Mouse (Mus musculus) right cerebral cortex, postnatal 4 days (tissue): ENCODE results near the gene Col26a1.

Source experiments
- DNase-seq: peaks from one replicate; pipeline ENCODE4 v3.0.0-alpha.2; 2022

Gene Col26a1

DNA sequence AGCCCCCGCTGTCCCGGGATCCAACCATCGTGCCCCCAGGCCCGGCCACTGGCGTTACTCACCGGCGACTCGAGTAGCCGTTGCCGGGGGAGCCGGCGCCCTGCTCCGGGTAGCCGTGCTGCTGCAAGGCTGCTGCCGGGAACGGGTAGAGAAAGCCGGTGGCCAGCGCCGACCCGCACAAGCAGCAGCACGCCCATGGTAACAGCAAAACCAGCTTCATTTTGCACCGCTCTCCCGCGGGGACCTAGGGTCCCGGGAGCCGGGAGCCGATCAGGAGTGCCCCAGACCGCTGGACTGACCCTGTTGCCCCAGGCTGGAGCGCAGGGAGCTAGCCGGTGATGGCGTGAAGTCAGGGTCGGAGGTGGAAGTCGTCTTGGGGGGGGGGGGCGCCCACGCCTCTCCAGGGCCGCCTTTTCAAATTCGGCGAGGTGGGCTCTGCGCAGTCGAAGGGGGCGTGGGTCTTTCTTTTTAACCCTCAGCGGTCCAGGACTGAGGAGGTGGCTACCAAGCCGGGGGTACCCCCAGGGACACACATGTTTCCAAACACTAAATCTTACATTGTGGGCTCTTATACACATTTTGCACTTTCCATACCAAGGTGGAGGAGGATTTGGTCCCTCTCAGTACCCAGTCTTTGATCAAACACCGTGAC, at the start of gene Col26a1:
Col26a1 (minus strand) TSS at position 422 of the 652 bp plus-strand sequence.
- peak; percentile 46 for DNase-seq

DNA sequence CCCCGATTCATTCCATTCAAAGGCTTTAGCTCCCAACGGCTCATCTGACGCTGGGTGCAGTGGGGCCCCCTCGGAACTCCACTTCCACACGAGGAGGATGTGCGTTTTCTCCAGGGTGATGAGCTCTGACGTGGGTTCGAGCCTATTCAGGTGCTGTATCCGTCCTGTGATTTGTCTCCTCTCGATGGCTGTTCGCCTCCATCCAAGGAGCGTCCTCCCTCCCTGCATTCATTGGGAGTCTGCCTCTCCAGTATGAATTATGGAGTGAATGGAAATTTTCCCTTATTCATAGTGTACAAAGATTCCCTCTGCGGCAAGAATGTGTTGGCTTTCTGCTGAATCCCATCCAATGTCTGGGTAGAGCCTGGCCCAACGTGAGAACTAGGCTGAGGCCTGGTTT, 48.9 kb upstream of the Col26a1 start:
- DNase-seq: no peak

DNA sequence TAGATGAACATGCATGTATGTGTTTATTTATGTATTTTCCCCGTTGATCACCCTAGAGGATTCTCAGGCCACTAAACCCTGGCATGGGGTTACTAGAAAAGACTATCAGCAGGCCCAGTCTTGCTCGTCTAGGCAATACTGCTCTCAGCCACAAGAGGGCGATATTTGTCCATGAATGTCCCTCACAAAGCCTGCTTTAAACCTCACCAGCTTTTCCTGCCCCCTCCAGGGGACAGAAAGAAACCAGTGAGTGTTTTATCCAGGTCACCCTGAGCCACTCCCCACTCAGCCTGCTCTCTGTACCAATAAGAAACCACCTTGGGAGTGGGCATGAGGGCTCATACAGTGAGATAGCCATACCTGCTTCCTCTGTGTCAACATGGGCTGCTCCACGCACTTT, 46.1 kb upstream of the Col26a1 start:
- DNase-seq: peak; percentile 89

DNA sequence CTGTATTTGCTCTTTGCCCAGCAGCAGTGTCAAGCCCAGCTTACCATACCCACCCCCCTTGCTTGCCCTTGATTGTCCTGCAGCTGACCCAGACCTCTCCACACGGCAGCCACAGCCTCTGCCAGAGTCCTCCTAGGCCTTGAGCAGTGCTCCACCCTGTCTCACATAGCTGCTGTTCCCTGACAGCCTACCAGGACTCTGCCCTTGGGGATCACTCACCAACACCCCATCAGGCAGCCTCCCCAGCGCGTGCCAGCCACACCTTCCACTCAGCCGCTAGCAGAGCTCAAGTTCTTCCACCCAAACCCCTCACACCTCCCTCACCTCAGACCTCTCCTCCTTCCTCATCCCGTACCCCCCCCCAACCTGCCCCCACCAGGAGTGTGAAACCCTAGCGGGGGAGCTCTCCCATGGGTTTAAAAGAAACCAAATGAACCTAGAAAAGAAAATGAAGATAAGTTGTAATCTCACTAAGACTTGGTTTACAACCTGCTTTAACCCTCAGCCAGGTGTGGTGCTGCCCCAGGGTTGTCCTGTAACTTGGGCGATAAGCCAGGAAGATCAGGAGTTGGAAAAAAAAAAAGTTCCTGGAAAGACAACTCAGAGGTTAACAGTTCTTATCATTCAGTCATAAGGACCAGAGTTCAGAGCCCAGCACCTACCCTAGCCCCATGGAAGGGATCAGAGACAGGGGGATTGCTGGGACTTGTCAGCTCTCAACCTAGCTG, 40.9 kb upstream of the Col26a1 start:
- no peak for DNase-seq

DNA sequence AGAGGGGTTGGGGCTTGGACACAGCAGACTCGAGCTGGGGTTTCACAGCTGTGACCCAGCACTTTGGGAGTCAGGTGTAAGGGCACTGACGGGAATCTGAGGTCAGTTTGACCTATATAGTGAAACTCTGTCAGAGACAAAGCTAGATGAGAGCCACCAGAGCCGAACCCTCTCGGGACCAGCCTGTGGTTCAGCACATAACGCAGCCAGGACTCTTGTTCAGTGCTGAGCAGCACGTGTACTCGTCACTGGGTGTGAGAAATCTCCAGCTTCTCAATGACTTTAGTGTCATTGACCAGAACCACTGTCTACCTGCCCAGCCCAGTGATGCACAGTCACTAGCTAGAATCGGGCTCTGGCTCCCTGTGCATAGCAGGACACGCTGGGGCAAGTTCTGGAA, 39.8 kb upstream of the Col26a1 start:
- no peak for DNase-seq

DNA sequence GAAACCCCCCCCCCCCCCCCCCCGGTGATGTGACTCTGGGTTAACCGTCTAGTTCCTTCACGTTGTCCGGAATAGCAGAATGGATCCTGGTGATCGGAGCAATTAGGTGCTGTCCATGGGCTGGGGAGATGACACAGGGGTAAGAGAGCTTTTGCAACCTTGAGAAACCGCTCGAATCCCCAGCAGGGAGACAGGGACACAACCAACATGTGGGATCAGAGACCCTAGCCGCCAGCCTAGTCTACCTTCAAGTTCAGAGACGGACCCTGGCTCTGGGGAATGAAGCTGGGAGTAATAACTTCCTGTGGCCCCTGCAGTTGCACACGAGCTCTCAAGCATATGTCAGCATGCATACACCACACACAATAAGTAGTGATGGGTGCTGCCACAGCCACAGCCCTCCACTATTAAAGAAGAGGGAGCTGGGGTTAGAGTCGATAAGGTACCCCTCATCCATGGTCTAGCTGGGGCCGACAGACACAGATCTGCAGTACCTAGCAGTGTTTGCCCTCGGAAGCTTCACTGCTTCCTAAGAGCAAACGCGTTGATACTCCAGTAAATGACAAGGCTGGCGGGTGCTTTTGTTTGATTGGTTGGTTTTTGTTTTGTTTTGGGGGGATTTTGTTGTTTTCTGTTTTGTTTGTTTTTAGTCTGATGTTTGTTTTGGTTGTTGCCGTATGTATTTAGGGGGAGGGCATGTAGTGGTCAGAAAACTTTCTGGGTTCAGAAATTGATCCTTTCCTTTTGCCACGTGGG, 36.7 kb upstream of the Col26a1 start:
- peak; percentile 29 for DNase-seq

DNA sequence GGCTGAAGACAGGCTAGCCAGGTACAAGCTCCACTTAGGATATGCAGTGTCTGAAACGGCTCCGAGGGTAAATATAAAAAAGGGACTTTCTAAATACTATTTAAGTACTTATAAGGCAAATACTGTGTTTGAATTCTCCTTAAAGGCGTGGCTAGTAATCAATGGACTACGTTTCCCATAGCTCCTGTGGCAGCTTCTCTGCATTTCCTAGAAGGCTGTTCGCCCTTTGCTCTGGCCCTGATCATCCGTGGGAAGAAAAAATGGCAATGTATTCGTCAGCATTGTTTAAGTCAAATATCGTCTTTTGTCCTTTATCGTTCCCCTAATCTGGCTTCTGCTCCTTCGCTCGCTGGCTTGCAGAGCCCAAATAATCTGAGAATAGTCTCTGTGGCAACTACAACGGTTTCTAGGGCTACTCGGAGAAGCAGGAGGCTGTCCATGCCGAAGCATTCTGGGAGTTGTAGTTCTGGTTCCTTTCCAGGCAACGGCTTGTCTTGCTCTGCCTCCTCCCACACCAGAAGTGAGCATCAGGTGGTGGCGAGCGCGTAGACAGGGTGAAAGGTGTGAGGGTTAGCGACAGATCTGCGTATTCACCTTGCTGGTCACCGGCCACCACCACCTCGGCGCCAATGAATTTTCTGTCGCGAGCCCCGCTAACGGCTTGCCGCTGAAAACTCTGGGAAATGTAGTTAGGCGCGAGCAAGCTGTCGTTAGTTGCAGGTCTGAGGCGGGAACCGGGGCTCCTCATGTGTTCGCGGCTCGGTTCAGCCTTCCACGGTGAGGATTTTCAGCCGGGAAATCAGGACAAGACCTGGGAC, 35.9 kb upstream of the Col26a1 start:
- peak; percentile 71 for DNase-seq

DNA sequence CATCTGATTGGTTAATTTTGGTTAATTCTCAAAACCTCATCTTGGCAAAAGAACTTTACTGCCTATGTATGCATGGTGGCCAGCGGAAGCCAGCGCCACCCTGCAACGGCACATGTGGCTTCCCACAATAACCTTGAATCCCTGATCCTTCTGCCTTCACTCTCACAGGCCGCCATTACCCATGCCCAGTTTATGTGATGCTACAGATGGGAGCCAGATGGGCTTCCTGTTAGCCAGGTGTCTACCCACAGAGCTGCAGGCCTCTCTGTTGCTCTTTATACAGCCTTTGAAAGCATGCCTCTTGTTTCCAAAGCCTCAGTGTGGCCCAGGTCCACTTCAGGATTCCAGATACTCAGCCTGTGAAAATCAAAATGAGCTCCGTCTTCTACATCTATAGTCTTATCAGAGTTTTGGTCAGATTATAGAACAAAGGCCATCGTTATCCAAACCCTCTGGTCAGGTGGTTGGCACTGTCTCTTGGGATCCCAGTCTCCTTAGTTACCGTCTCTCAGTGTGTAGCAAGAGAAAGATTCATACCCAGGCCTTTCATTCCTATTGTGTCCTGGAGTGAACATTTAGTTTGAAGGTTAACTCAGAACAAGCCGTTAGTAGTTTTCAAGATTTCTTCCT, 34.7 kb upstream of the Col26a1 start:
- DNase-seq: no peak

DNA sequence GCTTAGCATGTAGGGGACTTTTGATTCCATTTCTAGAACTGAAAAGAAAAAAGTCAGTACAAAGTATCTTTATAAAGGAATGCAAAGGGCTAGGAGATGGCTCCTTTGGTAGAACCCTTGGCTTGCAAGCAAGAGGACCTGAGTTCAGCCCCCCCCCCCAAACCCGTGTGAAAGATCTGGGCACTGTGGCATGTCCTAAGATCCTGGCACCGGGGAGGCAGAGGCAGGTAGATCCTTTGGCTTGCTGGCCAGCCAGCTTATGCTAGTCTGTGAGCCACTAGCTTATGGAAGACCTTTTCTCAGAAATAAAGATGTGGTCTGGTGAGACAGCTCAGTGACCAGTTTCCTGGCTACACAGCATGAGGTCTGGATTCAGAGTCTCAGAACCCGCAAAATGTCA, 31.2 kb upstream of the Col26a1 start:
- no peak for DNase-seq

DNA sequence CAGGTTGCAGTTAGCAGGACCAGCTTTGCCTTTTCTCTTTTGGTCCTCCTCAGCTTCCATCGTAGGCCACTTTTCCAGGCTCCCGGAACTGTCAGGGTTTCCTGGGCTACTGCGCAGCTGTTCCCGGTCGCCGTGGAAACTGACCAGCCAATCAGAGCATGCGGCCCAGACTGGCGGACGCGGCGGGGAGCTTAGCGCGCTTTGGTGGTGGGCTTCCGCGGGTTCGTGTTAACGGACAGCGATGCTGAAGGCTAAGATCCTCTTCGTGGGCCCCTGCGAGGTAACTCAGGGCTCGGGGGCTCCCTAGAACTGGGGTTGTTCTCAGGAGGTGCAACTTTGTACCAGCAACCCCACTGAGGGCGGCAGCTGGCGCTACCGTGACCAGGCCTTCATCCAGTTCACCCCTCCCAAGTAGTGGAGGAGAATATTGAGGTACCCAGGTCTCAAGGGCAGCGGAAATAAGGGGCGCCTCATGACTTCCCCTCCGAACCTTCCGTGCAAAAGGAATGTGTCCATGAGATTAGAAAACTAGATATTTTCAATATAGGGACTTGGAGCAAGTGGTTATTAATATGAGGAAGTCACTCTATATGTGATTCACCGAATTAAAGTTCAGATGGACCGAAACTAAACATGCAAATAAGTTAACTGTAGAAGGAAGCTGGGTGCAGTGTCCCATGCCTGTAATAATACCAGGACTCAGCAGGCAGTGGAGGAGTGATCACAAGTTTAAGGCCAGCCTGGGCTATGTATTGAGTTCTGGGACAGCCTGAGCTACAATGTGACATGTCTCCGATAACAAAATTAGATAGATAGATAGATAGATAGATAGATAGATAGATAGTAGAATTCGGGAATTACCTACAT, 25.2 kb upstream of the Col26a1 start, which contains the start of gene Ift22:
Ift22 (plus strand) TSS at position 160 of the 867 bp plus-strand sequence.
- peak; percentile 90 for DNase-seq

DNA sequence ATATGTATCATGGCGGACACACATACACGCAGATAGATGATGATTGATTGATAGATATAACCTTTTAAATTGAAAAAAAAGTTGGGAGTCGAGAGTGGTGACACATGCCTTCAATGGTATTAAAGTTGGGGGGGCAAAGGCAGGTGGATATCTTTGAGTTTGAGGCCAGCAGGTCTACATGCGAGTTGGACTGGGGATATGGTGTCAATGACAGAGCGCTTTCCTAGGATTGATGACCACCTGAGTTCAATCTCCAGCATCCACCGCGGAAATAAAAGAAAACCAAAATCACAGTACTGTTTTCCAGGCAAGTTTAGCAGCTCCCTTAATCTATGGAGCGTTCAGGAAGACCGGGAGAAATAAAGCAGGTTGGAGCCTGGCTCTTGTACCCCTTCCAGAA, 24.6 kb upstream of the Col26a1 start:
- DNase-seq: no peak

DNA sequence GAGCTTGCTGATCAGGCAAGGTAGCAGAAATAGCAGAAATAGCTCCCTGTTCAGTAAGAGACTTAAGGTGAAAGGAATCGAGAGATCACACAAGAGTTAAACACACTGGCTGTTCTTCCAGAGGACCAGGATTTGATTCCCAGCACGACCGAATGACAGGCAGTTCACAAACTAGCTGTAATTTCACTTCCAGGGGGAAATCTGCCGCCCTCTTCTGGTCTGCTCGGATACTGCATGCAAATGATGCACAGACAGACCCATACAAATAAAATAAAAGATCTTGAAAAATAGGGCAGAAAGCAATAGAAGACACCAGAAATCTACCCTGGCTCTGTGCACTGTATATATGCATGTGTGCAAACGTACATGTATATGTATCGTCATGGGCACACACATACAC, 22.6 kb upstream of the Col26a1 start:
- DNase-seq: peak; percentile 32

DNA sequence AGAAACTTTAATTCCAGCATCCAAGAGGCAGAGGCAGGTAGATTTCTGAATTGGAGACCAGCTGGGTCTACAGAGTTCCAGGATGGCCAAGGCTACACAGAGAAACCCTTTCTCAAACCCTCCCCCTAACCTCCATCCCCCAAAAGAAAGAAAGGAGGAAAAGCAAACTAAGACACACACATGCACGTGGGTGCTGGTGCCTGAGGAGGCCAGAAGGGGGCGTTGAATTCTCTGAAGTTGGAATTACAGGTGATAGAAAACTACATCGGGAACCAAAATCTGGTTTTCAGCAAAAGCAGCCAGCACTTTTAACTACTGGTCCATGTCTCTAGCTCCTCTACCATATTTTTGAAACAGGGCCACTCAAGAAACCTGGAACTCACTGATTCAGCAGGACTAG, 21.6 kb upstream of the Col26a1 start:
- no peak for DNase-seq

DNA sequence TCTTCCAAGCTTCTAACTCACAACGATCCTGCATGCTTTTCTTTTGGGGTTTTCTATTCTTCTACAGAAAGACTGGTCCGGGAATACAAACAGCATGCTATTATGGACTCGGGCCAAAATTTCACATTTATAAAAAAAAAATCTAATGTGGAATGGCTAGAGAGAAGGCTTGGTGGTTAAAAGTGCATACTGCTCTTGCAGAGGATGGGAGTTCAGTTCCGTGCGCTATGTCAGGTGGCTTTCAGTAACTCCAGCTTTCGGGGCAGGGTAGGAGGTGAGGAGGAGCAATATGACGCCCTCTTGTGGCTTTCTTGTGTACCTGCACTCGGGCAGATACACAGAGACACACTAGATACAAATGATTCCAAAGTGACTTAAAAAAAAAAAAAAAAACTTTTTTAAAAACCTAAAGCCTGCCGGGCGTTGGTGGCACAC, 12.5 kb upstream of the Col26a1 start:
- DNase-seq: no peak

DNA sequence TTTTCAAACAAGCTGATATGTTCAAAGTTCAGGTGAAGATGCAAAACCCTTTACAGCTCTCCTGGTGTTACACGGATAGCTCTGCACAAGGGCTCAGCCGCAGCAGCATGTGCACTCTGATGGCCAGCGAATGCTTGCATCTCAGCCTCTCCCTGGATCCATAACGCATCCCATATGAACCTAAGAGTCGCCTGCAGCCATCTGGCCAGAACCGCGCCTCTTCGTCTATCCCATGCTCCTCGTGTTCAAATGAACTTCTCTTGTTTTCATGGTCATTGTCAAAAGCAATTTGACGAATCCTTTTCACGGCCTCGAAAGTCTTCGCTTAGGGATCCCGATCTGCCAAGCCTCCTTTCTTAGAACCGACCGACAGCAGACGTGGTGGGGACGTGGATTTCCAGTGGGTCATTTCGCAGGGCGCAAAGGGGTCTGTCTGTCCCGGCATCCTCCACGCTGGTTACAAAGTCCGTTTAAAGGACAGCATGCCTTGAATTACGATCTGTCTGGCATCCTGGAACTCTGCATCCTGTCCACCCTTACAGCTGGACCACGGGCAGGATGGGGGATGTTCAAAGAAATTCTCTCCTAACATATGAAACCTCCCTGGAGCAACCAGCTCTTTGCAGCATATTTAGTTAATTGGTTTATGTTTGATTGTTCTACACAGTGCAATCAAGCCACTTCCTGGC, 12.0 kb upstream of the Col26a1 start:
- no peak for DNase-seq

DNA sequence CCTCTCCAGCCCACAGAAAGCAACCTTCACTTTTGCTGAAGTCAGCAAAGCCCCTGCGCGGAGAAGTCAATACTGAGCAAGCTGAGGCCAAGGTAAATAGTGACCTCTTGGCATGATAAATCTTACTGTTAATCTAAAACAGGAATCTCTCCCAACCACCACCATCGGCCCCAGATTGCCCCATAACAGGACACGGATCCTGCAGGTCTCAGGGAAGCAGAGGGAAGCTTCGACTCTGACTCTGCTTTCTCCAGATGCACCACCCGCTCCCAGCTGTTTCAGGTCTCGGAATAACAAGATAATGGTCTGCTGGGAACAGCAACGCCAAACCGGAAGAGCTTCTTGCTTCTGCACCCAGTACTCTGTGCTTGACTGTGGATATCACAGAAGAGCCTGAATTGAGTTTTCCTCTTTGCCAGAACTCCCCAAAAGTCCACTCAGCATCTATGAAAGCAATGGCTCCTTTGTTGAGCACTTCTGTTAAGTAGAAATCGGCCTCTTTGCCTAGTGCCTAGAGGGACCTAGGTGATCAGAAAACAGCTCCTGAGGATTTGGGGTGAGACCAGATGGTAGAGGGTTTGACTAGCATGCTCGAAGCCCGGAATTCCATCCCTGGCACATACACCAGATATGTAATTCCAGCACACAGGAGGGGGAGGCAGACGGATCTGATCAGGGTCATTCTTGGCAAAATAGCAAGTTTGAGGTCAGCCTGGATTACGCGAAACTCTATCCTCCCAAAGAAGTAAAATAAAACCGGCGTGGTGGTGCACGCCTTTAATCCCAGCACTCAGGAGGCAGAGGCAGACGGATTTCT, 5.7 kb upstream of the Col26a1 start:
- DNase-seq: no peak

DNA sequence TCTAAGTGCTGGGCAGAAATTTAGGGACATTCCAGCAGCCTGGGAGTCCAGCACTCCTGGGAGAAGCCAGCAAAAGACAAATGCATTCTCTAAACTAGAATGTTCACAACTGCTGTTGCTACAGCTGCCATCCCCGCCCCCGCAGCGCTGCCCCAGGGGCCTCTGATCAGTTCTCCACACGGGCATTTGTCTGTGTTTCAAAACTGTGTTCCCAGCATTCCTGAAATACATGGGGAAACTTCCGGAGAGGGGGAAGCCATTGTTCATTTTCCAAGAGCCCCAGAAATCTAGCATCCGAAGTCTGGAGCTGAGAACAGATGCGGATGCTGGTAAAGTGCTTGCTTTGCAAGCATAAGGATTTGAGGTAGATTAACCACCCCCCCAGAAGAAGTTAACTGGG, 3.9 kb upstream of the Col26a1 start:
- DNase-seq: no peak

DNA sequence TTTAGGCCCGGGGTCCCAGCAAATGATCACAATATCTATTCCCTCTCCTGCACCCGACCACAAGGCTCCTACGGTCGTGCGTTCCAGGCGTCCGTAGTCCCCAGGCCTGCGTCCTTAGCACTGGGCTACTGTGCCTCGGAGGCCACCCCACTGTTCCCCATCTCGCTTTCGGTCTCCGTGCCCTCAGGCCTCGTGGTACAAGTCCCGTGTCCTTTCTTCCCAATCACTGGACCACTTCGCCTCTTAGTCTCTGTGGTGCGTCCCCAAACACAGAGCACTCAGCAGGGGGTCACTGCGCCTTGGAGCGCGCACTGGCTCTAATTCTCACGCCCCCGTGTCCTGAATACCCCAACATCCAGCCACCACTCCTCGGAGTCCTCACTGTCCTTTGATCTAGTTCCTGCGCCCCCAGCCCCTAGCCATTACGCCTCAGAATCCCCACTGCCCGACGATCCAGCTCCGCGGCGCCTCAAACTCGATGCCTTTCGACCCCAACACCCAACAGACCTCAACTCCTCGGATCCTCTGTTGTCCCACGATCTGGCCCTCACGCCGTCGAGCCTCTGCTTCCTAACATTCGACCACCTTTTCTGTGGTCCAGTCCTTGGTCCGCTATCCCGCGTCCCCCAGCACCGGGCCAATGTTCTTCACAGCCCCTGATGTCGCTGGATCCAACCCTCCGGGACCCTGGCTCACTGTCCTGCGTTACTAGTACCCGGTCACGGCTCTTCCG, 788 bp downstream of the Col26a1 start:
- peak; percentile 16 for DNase-seq

DNA sequence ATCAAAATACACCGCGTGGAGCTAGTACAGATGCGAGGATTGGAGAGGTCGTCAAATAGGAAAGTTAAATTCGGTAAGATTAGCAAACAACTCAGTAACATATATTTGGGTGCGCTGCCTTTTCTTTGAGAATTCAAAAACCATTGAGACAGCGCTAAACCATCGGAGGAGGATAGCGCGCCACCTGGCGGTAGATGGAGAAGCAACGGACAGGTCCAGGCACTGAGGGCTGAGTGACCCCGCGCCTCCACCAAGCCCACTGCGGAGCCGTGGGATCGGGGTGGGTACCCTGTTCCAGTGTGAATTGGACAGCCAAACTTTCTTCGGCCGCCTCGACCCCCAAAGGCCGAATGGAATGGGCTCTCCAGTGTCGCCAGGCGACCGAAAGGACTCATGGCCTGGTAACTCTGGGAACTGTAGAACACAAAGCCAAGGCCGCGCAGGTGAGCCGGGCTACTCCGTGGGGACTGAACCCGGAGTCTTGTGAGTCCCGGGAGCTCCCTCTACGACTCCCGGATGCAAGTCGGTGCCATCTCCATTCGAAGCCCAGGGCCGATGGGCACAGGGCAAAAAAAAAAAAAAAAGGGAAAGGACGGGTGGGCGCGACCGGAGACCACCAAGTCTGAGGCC, 1.5 kb downstream of the Col26a1 start:
- peak; percentile 95 for DNase-seq
